Mouse (Mus musculus) thymus, postnatal 25 days (tissue): ENCODE data around the gene Icos.

ENCODE experiments used
- DNase-seq: peaks from one replicate; pipeline ENCODE4 v3.0.0; 2022

Gene Icos

GRCm38 (mm10) chr1:61042842-61043241 lies 65.1 kb downstream of the Icos start:
- DNase-seq = no peak

GRCm38 (mm10) chr1:61046055-61046705 lies 68.5 kb downstream of the Icos start:
- DNase-seq = no peak

- DNase-seq = no peak
These were observed 69.6 kb downstream of the Icos start for GRCm38 (mm10) chr1:61047336-61047735.
